8 mouse cellular contexts compared by ENCODE assay signal in the genomic region with DNA sequence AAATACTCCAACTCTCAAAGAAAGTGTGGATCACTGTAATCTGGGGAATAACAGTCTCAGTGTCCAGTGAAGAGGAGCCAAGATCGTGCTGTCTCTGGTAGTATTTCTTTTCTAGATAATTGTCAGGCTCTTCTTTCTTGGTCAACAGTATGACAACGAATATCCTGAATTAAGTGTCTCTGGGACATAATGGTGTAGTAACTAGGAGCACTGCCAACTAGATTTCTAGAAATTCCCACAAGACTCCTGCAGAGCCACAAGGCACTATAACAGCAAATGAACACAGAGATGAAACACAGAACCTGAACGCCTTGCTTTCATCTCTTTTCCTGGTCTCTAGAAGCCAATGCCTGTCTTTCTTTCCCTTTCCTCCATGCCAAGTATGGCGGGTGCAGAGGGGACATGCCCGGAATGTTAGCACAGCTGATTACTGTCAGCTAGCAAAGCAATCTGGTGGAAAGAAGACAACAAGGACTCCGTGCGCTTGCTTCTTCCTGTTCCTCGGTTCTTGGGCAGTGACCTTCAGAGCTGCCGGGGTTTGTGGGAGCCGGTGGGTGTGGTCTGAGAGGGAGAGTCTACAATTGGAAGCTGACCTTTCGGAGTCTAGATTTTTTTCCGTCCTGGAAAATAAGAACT.
DNase-seq lines count a peak whose midpoint lies in the region; ATAC-seq and TF ChIP-seq lines count a peak whose summit lies in the region.

No protein-coding gene starts in this region.

- peak overlapping the region; percentile 77 for H3K27ac ChIP-seq in gastrocnemius, adult 2 months
- peak overlapping the region; percentile 35; the same call in 1 of the 2 replicates for H3K27ac ChIP-seq in hindbrain, embryonic 12.5 days
- H3K27ac ChIP-seq in neural tube, embryonic 15.5 days (replicated peaks), result peak overlapping the region; percentile 56; the same call in 1 of the 2 replicates

- peak overlapping the region; percentile 72 for H3K4me3 ChIP-seq in gastrocnemius, adult 2 months
- H3K4me3 ChIP-seq in hindbrain, embryonic 12.5 days, result no peak overlapping the region
- no peak overlapping the region for H3K4me3 ChIP-seq in neural tube, embryonic 15.5 days (replicated peaks)

- intact Hi-C loops in gastrocnemius, adult 2 months (cut with DNase I), result loop anchor here (10.0 kb wide), 1 partner anchor 121 kb away; a partner anchor contains a TSS
- intact Hi-C loops in left cerebral cortex, postnatal 36 days (cut with DNase I), result no loop called here

- peak; percentile 18 to 20 for DNase-seq in cerebellum, postnatal 14 days
- DNase-seq in adrenal gland, adult 8-10 months, result peak; percentile 64
- DNase-seq in gastrocnemius, adult 2 months, result peak; percentile 56
- DNase-seq in left cerebral cortex, postnatal 36 days (ENCODE audit: low spot score in 2 of 2), result peak; percentile 7 to 9
- no peak for DNase-seq in spleen, postnatal 36 days (ENCODE audit: low spot score in 2 of 2)

- TF ChIP-seq CTCF in gastrocnemius, adult 2 months (IDR thresholded peaks at IDR 0.05), result no peak

- H3K9ac ChIP-seq in hindbrain, embryonic 12.5 days, result no peak overlapping the region
- H3K9ac ChIP-seq in neural tube, embryonic 15.5 days (replicated peaks), result no peak overlapping the region

- ATAC-seq in cerebellum, adult (ENCODE audit: insufficient number of reproducible peaks, low FRiP score, low TSS enrichment), result no peak
- ATAC-seq in hindbrain, embryonic 12.5 days (ENCODE audit: low FRiP score), result no peak
- ATAC-seq in neural tube, embryonic 15.5 days (ENCODE audit: low FRiP score), result no peak

- H3K4me2 ChIP-seq in hindbrain, embryonic 12.5 days (replicated peaks), result peak overlapping the region; percentile 9
- H3K4me2 ChIP-seq in neural tube, embryonic 15.5 days, result peak overlapping the region; percentile 41

- no peaks in the 10 kb centered on the region for H3K27me3 ChIP-seq in hindbrain, embryonic 12.5 days
- no peaks in the 10 kb centered on the region for H3K27me3 ChIP-seq in neural tube, embryonic 15.5 days (replicated peaks)

- no peaks in the 10 kb centered on the region for H3K36me3 ChIP-seq in hindbrain, embryonic 12.5 days
- H3K36me3 ChIP-seq in neural tube, embryonic 15.5 days, result no peaks in the 10 kb centered on the region

- peaks cover 12% of the 10 kb centered on the region for H3K4me1 ChIP-seq in hindbrain, embryonic 12.5 days
- peaks cover 18% of the 10 kb centered on the region for H3K4me1 ChIP-seq in neural tube, embryonic 15.5 days

- no peaks in the 10 kb centered on the region for H3K9me3 ChIP-seq in hindbrain, embryonic 12.5 days (replicated peaks)
- H3K9me3 ChIP-seq in neural tube, embryonic 15.5 days (replicated peaks), result no peaks in the 10 kb centered on the region

- 61% methylated on average over 12 of the region's 12 CpGs for WGBS in hindbrain, embryonic 12.5 days
- WGBS in neural tube, embryonic 15.5 days, result 37% methylated on average over 12 of the region's 12 CpGs

Comparison
In these comparisons a context has a peak if more than half of its experiments do, and no peak if none do; other contexts are left out.
1. DNase-seq: peak in cerebellum, postnatal 14 days (2 of 2), adrenal gland, adult 8-10 months (single experiment), gastrocnemius, adult 2 months (single experiment) and left cerebral cortex, postnatal 36 days (2 of 2); none in spleen, postnatal 36 days (0 of 2).
2. Peak in every context shown above with its lines, with median percentiles within 50 percentile points of each other: H3K27ac ChIP-seq.